Mouse (Mus musculus): ENCODE measurements around the gene Prkcz. TPM values are rescaled to one million over a fixed set of nuclear protein-coding genes. Genes with fewer than 3 reads are reported as not detected.

Prkcz gene
- polyA plus RNA-seq, 1 experiment: 33.3 TPM

GRCm38 (mm10) chr4:155381974-155382373, 20.8 kb upstream of the Prkcz start:
- Histone ChIP-seq H3K27ac (ENCODE audit: insufficient read depth, low read length) (no peak overlapping the region), H3K9me3 (replicated peaks; ENCODE audit: control insufficient read depth, insufficient read depth, low read length, poor library complexity, severe bottlenecking) (no peaks in the 10 kb centered on the region), H3K9ac (ENCODE audit: low read depth, poor library complexity, severe bottlenecking) (no peak overlapping the region), H3K36me3 (ENCODE audit: control insufficient read depth, insufficient read depth, low read length, poor library complexity, severe bottlenecking) (no peaks in the 10 kb centered on the region), H3K4me1 (ENCODE audit: control insufficient read depth, insufficient read depth, low read length) (no peaks in the 10 kb centered on the region), H3K4me3 (ENCODE audit: low read depth, low read length) (no peak overlapping the region), H3K27me3 (ENCODE audit: control insufficient read depth, insufficient read depth, low read length, poor library complexity, severe bottlenecking) (no peaks in the 10 kb centered on the region)
- no peak for TF ChIP-seq EP300 (IDR thresholded peaks at IDR 0.05; ENCODE audit: insufficient read depth, low read depth, low read length)
- no peak for TF ChIP-seq CTCF (IDR thresholded peaks at IDR 0.05; ENCODE audit: low read depth, low read length)
- TF ChIP-seq POLR2A (IDR thresholded peaks at IDR 0.05; ENCODE audit: insufficient read depth, low read length): no peak

- Histone ChIP-seq H3K27me3 (ENCODE audit: control insufficient read depth, insufficient read depth, low read length, poor library complexity, severe bottlenecking) (no peaks in the 10 kb centered on the region), H3K9ac (ENCODE audit: low read depth, poor library complexity, severe bottlenecking) (no peak overlapping the region), H3K4me3 (ENCODE audit: low read depth, low read length) (no peak overlapping the region), H3K9me3 (replicated peaks; ENCODE audit: control insufficient read depth, insufficient read depth, low read length, poor library complexity, severe bottlenecking) (no peaks in the 10 kb centered on the region), H3K27ac (ENCODE audit: insufficient read depth, low read length) (no peak overlapping the region), H3K4me1 (ENCODE audit: control insufficient read depth, insufficient read depth, low read length) (no peaks in the 10 kb centered on the region), H3K36me3 (ENCODE audit: control insufficient read depth, insufficient read depth, low read length, poor library complexity, severe bottlenecking) (no peaks in the 10 kb centered on the region)
- TF ChIP-seq CTCF (IDR thresholded peaks at IDR 0.05; ENCODE audit: low read depth, low read length) (no peak), EP300 (IDR thresholded peaks at IDR 0.05; ENCODE audit: insufficient read depth, low read depth, low read length) (no peak), POLR2A (IDR thresholded peaks at IDR 0.05; ENCODE audit: insufficient read depth, low read length) (no peak)
Observed at GRCm38 (mm10) chr4:155371797-155372735, 10.9 kb upstream of the Prkcz start.

DNA sequence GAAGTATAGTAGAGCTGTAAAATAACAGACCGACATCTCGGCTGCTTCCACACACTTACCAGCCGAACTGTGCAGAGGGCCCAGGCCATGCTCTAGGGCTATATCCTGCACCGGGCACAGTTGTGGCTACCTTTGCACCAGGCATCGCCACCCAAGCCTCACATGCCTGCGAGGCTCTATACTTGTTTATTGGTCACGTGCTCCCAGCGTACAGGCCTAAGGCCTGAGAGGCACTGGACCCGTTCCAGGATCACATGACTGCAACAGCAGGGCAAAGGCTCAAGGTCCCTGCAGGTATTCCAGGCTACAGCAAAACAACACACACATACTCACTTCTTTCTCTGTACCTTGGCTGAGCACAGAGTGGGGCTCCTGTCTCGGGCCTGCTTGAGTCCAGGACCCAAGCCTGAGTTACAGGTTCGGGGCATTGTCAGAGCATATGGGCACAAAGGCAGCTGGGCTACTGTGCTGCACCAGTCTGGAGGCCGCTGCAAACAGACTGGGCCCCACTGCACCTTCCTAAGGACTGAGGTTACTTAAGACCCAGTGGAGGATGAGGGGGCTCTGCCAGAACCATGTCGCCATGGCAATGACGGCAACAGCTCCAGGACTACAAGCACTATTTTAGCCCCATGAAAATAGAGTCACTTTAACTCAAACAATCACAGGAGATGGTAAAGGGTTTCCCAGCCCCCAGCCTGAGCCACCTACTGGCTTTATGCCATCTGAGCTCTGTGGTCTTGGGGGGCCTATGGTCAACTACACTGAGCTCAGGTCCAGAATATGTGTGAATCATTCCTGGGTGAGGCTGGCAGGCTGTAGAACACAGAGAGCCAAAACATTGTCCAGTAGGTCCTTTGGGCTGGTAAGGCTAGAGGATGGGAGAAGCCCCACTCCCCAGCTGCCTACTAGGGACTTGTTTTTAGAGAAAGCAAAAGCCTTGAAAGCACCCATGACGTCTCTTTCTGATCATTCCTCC, 9.9 kb upstream of the Prkcz start:
- no peaks in the 10 kb centered on the region for H3K36me3 ChIP-seq (ENCODE audit: control insufficient read depth, insufficient read depth, low read length, poor library complexity, severe bottlenecking)
- no peak overlapping the region for H3K9ac ChIP-seq (ENCODE audit: low read depth, poor library complexity, severe bottlenecking)
- TF ChIP-seq EP300 (IDR thresholded peaks at IDR 0.05; ENCODE audit: insufficient read depth, low read depth, low read length): no peak
- H3K27me3 ChIP-seq (ENCODE audit: control insufficient read depth, insufficient read depth, low read length, poor library complexity, severe bottlenecking): no peaks in the 10 kb centered on the region
- no peak overlapping the region for H3K4me3 ChIP-seq (ENCODE audit: low read depth, low read length)
- no peak overlapping the region for H3K27ac ChIP-seq (ENCODE audit: insufficient read depth, low read length)
- H3K9me3 ChIP-seq (replicated peaks; ENCODE audit: control insufficient read depth, insufficient read depth, low read length, poor library complexity, severe bottlenecking): no peaks in the 10 kb centered on the region
- no peaks in the 10 kb centered on the region for H3K4me1 ChIP-seq (ENCODE audit: control insufficient read depth, insufficient read depth, low read length)

- Histone ChIP-seq H3K27ac (ENCODE audit: insufficient read depth, low read length) (no peak overlapping the region), H3K9ac (ENCODE audit: low read depth, poor library complexity, severe bottlenecking) (no peak overlapping the region), H3K36me3 (ENCODE audit: control insufficient read depth, insufficient read depth, low read length, poor library complexity, severe bottlenecking) (no peaks in the 10 kb centered on the region), H3K27me3 (ENCODE audit: control insufficient read depth, insufficient read depth, low read length, poor library complexity, severe bottlenecking) (no peaks in the 10 kb centered on the region), H3K4me1 (ENCODE audit: control insufficient read depth, insufficient read depth, low read length) (no peaks in the 10 kb centered on the region), H3K9me3 (replicated peaks; ENCODE audit: control insufficient read depth, insufficient read depth, low read length, poor library complexity, severe bottlenecking) (no peaks in the 10 kb centered on the region), H3K4me3 (ENCODE audit: low read depth, low read length) (no peak overlapping the region)
- TF ChIP-seq CTCF (IDR thresholded peaks at IDR 0.05; ENCODE audit: low read depth, low read length): peak; percentile 95
- no peak for TF ChIP-seq POLR2A (IDR thresholded peaks at IDR 0.05; ENCODE audit: insufficient read depth, low read length)
Observed at GRCm38 (mm10) chr4:155368684-155369083, 7.5 kb upstream of the Prkcz start.

- Histone ChIP-seq H3K9me3 (replicated peaks; ENCODE audit: control insufficient read depth, insufficient read depth, low read length, poor library complexity, severe bottlenecking) (no peaks in the 10 kb centered on the region), H3K9ac (ENCODE audit: low read depth, poor library complexity, severe bottlenecking) (no peak overlapping the region), H3K4me1 (ENCODE audit: control insufficient read depth, insufficient read depth, low read length) (no peaks in the 10 kb centered on the region), H3K36me3 (ENCODE audit: control insufficient read depth, insufficient read depth, low read length, poor library complexity, severe bottlenecking) (no peaks in the 10 kb centered on the region), H3K27ac (ENCODE audit: insufficient read depth, low read length) (no peak overlapping the region), H3K27me3 (ENCODE audit: control insufficient read depth, insufficient read depth, low read length, poor library complexity, severe bottlenecking) (no peaks in the 10 kb centered on the region), H3K4me3 (ENCODE audit: low read depth, low read length) (no peak overlapping the region)
- TF ChIP-seq POLR2A (IDR thresholded peaks at IDR 0.05; ENCODE audit: insufficient read depth, low read length): no peak
- TF ChIP-seq CTCF (IDR thresholded peaks at IDR 0.05; ENCODE audit: low read depth, low read length): no peak
- TF ChIP-seq EP300 (IDR thresholded peaks at IDR 0.05; ENCODE audit: insufficient read depth, low read depth, low read length): no peak
Observed at GRCm38 (mm10) chr4:155367739-155368138, 6.6 kb upstream of the Prkcz start.
